Mouse (Mus musculus): Measurements from ENCODE around the gene Mocs3.

Gene Mocs3

DNA sequence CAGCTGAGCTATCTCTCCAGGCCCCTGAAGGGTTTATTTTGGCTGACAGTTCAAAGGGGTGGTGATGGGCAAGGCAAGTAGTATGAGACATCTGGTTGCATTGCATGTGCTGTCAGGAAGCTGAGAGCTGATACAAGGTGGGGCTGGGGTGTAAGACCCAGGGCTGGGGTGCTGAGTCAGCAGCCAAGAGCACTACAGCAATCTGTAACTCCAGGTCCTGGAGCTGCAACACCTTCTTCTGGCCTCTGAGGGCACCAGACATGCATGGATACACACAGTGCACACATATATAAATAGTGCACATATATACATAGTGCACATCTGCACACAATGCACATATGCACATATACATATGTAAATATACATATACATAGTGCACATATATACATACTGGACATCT is 12.4 kb downstream of the Mocs3 start:
- no peak for DNase-seq (ENCODE audit: low spot score)

GRCm38 (mm10) chr2:168243278-168243677 is 12.9 kb downstream of the Mocs3 start:
- DNase-seq (ENCODE audit: low spot score), result no peak

DNA sequence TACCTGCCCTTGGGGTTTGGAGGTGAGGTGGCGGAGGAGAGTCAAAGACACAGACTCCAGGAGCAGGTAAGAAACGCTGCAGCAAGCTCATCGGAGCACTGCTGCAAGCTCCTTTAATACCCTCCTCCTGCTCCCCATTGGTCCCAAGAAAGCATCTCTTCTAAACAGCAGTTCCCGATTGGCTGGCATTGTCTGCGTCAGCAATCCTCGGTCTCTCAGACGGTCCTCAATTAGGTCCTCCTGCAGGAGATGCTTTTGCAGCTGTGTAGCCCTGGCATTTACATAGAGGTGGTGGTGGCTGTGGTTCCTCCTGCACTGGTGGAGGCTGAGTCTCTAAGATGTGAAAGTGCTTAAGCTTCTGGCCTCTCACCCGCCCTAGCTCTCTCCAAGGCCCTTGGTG is 15.1 kb downstream of the Mocs3 start:
- DNase-seq (ENCODE audit: low spot score), result no peak

DNA sequence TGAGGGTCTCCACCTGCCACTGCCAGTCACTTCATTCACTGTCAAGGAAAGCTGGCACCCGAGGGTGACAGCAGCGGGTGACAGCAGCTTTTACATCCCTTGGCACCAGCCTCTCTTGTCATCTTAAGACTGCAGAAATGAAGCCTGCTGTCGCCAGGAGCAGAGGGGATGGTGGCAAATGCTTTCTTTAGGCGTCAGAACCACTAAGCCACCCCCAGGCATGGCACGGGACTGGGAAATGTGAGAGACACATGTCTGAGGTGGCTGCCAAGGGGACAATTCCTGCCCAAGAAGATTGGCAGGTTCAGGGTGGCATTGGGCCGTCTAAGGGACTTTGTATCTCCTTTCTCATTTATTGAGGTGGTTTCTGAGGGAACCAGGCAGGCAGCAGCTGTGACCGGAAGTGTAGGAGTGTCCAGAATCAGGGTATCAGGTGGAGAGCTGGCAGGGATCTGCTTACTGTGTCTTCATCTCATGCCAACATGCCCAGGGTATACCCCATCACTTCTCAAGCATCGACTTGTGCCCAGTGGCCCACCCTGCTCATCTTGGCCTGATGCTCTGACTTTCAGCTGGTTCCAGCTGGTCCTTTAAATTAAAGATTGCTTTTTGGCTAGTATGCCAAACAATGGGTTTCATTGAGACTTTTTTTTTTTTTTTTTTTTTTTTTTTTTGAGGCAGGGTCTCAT is 17.9 kb downstream of the Mocs3 start:
- DNase-seq (ENCODE audit: low spot score), result no peak

GRCm38 (mm10) chr2:168248856-168249245 is 18.4 kb downstream of the Mocs3 start:
- DNase-seq (ENCODE audit: low spot score), result no peak

GRCm38 (mm10) chr2:168250270-168250669 is 19.8 kb downstream of the Mocs3 start:
- DNase-seq (ENCODE audit: low spot score), result peak; percentile 89

DNA sequence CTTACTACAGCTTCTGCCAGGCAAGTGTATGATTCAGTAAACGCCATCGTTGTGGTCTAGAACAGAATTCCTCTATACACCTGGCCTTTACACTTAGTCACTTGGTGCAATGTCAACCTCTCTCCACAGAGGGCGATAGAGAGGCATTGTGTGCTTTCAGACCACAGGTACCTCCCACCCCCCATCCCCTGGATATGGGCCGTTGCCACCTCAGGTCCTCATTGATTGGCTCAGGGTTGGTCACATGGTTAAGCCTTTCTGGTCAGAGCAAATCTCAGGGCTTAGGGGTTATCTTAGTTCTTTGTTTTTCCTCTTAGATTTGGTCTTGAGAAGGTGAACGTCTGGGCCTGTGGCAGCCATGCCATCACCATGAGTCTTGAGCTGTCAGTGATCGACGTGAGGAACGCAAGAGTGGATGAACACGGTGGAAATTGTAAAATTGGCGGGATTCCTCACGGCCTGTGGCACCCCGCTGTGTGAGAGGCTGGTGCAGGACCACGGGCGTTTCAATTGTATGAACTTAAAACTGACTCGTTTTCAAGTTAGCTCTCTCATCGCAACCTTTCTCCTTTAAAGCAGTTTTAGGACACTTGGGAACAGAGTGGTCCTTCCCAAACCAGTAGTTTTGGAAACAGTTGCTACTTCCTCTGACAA is 22.3 kb downstream of the Mocs3 start:
- peak; percentile 14 for DNase-seq (ENCODE audit: low spot score)

- DNase-seq (ENCODE audit: low spot score), result no peak
Measured at GRCm38 (mm10) chr2:168253822-168254221, 23.4 kb downstream of the Mocs3 start.

GRCm38 (mm10) chr2:168256506-168256905 is 26.1 kb downstream of the Mocs3 start:
- no peak for DNase-seq (ENCODE audit: low spot score)

DNA sequence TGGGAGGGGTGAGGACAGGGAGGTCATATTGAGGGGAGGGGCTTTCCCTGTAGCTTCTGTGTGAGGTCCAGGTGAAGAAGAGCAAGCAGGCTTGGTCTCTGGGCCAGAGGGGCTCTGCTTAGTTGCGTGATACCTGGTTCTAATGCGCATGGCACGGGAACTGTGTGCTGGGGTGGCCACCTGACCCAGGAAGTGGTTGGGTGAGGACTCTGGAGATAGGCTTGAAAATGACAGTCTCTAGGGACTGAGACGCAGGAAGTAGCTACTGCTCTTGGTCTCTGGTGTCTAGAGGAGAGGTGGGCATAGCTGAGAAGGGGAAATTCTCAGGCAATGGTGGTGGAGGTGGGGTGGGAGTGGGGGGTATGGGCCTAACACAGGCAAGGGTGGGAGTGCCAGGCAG is 26.8 kb downstream of the Mocs3 start:
- no peak for DNase-seq (ENCODE audit: low spot score)

DNA sequence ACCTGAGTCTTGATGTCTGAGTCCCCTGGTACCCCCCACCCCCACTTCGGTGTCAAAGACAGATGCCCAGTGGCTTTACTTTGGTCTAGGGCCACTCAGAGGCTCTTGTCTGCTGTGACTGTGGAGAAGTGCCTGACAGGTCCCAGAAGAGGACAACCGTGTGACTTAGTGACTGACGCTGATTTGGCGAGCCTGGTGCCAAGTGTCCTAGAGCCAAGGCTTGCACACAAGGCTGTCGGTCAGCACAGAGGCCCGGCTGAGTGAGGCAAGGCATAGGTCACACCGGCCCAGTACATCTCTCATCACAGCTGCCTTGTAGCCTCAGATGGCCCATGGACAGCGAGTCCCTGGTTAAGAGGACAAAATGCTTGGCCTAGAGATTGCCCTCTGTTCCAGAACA is 28.6 kb downstream of the Mocs3 start:
- no peak for DNase-seq (ENCODE audit: low spot score)

- no peak for DNase-seq (ENCODE audit: low spot score)
Measured at GRCm38 (mm10) chr2:168260124-168260523, 29.7 kb downstream of the Mocs3 start.

DNA sequence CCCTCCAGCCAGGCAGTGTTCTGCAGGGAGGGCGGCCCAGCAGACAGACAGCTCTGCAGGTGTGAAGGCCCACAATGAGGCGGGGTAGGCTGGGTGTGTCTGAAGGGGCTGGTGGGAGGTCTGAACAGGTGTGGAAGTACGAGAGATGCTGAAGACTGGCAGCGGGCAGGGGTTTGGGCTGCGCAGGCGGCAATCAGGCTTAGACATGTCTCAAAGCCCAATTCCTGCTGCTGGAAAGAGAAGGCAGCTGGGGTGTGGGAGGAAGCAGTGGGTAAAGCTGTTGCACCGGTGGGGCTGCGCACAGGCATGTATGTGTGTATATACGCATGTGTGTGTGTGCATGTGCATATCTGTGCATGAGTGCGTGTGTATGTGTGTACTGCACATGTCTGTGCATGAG is 30.5 kb downstream of the Mocs3 start:
- no peak for DNase-seq (ENCODE audit: low spot score)

GRCm38 (mm10) chr2:168268033-168268432 is 37.6 kb downstream of the Mocs3 start:
- no peak for DNase-seq (ENCODE audit: low spot score)

DNA sequence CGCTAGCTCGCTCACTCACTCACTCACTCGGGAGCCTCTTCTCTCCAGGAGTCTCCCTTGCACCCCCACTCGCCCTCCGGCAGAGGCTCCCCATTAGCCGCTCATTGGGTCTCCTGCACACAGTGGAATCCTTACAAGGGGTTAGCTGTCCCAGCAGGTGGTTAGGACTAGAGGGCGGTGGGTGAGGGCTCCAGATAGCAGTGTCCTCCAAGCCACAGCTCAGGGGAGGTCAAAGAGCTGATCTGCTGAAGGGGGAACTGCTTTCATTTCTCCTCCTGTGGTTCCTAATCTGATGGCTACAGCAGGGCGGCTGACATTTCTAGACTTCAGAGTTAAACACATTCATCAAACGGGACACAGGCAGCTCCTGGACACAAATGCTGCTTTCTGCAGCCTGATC is 43.0 kb downstream of the Mocs3 start:
- no peak for DNase-seq (ENCODE audit: low spot score)

GRCm38 (mm10) chr2:168274374-168274935 is 44.0 kb downstream of the Mocs3 start:
- DNase-seq (ENCODE audit: low spot score), result peak; percentile 66

DNA sequence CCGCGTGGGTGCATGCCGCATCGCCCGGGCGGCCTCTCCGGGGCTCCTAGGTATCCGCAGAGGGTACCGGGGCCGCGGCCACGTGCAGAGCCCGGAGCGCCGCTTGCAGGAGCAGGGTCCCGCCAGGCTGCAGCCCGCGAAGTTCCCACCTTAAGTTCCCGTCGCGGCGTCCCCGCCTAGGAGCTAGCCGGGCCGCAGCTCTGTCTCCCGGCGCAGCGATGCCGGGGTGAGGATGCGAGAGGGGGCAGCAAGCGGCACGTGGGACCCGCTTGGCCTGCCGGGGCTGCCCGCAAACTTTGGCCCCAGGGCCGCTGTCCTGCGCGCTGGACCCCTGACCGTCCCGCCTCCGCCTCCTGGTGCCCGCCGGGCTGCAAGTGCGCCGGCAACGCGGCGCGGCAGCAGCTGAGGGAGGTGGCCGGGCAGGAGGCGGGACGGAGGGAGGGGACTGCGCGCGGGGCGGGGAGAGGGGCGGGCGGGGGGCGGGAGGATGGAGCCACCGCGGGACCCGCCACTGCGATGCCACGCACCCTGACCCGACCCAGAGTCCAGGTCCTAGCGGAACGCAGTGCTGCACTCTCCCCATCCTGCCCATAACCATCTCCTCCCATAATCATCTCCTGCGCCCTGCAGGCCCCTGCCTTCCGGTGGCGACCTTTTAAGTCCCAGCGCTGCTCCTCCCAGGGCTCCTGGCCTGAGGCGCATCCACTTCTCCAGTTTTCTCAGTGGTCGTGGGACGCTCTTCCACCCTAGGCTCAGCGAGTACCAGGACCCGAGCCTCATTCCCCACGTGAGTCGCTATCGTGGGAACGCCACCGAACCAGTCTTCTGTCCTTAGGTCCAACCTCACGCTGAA is 50.5 kb downstream of the Mocs3 start:
- DNase-seq (ENCODE audit: low spot score), result peak; percentile 22

GRCm38 (mm10) chr2:168281582-168281981 is 51.2 kb downstream of the Mocs3 start, which contains the start of gene Kcng1:
Gene Kcng1, minus strand, starts transcription at chr2:168281736.
- DNase-seq (ENCODE audit: low spot score), result no peak
